Mouse (Mus musculus): ENCODE results near the gene Txndc16. TPM values are rescaled to one million over a fixed set of nuclear protein-coding genes. Genes with fewer than 3 reads are reported as not detected.

Txndc16 gene
- polyA plus RNA-seq (2012): 2.9 and 4.0 TPM in 2 replicates

GRCm38 (mm10) chr14:45220090-45220956 is at the start of gene Txndc16:
TSS of gene Txndc16 (minus strand) at chr14:45220328.

DNA sequence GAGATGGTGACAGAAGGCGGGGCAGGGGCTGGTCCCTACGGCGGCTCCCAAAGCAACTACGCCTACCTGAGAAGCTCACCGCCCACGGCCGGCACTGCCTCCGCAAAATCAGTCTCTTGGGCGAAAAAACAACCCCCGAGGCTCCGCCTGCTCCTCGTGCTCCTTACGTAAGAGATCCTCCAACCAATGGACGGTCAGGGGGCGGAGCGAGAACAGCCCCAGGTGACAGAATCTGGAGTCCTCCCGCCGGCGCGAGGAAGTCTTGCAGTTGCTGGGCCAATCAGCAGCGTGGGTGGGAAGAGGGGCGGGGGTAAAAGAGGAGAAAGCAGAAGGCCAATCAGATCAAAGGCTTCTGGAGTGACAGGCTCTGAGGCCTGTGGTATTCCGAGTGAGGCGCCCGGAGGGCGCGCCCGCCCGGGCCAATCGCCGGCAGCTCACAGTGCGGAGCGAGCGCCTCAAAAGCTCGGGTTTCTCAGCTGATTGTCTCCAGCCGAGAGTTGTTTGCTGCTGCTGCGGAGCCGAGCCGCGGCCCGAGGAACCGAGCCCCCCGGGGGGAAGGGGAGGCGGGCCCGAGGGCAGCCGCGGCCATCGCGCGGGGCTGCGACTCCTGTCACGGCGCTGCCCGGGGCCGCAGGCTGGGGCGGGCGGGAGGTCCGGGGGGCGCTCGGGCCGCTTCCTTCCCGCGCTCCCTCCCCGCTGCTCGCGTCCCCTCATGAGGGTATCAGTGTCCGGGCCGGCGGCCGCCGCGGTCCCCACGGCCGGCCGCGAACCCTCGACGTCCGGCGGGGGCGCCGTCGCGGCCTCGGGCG is 643 bp downstream of the Txndc16 start, which contains the start of gene Gpr137c:
TSS of gene Gpr137c (plus strand) at position 437 of the 809 bp plus-strand sequence.

Other genes with a start within 250 kb of the Txndc16 start
- 1.0 and 1.2 TPM in 2 replicates for gene Ptger2, start 232.1 kb downstream of the Txndc16 start, polyA plus RNA-seq (2012)
- 1.6 and 1.8 TPM in 2 replicates for gene Gpr137c, start 611 bp downstream of the Txndc16 start, polyA plus RNA-seq (2012)
- gene Ero1l, start 98.4 kb upstream of the Txndc16 start, polyA plus RNA-seq (2012): 4.5 and 7.3 TPM in 2 replicates
- gene Psmc6, start 109.5 kb upstream of the Txndc16 start, polyA plus RNA-seq (2012): 5.2 and 5.4 TPM in 2 replicates
- 146 and 169 TPM in 2 replicates for gene Styx, start 130.8 kb upstream of the Txndc16 start, polyA plus RNA-seq (2012)
- gene Gnpnat1, start 184.6 kb upstream of the Txndc16 start, polyA plus RNA-seq (2012): 8.6 and 10.4 TPM in 2 replicates